Mouse (Mus musculus): ENCODE measurements around the gene Trhr2.

DNA sequence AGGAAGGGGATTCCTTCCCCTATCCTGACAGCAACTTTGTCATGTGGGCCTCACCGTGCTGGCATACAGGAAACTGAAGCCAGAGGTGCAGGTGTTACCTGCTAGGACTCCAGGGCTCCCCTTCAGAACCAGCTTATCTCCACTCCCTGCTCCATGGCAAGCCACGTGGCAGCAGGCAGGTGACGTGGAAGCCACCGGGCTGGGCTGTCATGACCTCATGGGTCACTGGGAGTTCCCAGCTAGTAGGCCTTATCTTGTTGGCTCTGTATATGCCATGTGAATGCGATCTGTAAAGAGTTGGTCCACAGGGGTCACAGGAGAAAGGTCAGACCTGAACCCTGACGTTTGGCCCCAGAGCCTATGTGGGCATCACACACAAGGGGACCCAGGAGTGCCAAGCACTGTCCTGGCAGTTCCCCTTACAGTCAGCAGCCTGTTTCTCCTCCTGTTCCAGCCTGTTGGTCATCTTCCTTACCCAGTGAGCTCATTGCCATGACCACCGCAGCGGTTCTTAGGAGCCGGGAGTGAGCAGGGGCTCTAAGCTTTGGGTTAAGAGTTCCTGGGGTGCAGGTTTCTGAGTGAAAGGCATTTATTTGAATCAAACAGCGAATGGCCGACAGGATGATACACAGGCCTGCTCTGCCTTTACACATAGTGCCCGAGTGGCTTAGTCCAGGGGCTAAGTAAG is 30.0 kb downstream of the Trhr2 start:
- no peak for TF ChIP-seq CTCF (IDR thresholded peaks at IDR 0.05; ENCODE audit: extremely low read depth, insufficient read length, insufficient replicate concordance, low read depth, low read length)
- TF ChIP-seq POLR2A (IDR thresholded peaks at IDR 0.05; ENCODE audit: low read depth, low read length) = no peak
